Mouse (Mus musculus) splenic B cell, adult 2 months (primary cell): ENCODE measurements around the gene Prr12.

Experiments
- DNase-seq: peaks from one replicate; pipeline ENCODE4 v3.0.0-alpha.2; 2011; ENCODE audit warnings: low read depth, low spot score
- H3K27me3 ChIP-seq: 2 replicates; pipeline ENCODE4 v1.6.1; 2012; ENCODE audit warnings: mild to moderate bottlenecking, low read length, moderate library complexity, mixed read lengths; ENCODE audit not compliant: control insufficient read depth, poor library complexity, insufficient read depth, severe bottlenecking
- H3K36me3 ChIP-seq: 2 replicates; pipeline ENCODE4 v1.6.1; 2012; ENCODE audit warnings: mild to moderate bottlenecking, low read length, moderate library complexity, mixed read lengths; ENCODE audit not compliant: control insufficient read depth, poor library complexity, insufficient read depth, severe bottlenecking

Gene Prr12

DNA sequence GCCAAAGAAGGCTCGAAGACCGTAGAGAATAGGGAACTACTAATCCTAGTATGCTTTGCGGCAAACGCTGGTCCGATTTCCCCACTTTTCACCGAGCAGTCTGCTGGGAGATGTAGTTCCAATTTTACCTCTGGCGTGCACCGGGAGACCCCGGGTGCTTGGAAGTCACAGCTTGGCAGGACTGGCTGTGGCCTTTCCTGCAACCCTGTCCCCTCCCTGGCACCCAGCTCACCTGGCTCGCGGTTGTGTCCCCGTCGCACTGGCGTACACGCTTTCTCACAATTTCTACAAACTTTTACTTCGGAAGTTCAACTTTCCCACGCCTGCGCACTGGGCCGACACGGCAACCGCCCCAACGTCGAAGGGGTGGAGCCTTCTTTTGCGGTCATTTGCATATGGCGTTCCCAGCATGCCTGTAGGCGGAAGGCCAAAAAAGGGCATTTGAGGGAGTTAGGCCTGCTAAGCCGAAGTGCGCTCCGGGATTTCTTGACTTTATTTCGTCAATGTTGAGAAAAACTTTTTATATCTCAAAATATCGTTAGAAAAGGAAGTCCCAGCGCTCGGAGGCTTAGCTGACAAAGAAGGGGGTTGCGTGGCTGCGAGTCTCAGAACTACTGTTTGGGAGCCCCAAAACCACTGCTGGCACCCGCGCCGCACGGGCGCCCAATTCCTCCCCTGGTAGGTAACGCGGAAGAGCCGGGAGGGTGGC is 55.3 kb downstream of the Prr12 start, which contains the start of gene Irf3:
TSS of gene Irf3 (plus strand) at position 418 of the 709 bp plus-strand sequence.
- peak; percentile 98 for DNase-seq
- H3K27me3 ChIP-seq, result no peaks in the 10 kb centered on the region
- H3K36me3 ChIP-seq, result peaks cover 12% of the 10 kb centered on the region

DNA sequence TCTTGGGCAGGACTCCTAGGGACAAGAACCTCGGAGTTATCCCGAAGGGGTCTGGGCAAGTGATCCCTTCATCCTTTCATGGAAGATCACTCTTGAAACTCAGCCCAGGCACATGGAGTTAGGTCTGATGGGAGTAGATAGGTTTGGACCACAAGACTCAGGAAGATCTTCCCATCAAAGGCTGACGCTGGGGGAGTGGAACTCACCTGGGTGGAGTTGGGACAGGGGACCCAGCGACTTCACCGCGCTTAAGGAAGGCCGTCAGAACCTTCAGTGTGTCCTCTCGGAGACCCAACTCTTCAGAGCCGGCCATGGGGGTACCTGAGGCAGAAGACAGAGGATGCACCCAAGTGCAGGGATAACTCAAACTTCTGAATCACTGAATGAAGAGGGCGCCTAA is 56.0 kb downstream of the Prr12 start:
- H3K36me3 ChIP-seq, result peaks cover 10% of the 10 kb centered on the region

DNA sequence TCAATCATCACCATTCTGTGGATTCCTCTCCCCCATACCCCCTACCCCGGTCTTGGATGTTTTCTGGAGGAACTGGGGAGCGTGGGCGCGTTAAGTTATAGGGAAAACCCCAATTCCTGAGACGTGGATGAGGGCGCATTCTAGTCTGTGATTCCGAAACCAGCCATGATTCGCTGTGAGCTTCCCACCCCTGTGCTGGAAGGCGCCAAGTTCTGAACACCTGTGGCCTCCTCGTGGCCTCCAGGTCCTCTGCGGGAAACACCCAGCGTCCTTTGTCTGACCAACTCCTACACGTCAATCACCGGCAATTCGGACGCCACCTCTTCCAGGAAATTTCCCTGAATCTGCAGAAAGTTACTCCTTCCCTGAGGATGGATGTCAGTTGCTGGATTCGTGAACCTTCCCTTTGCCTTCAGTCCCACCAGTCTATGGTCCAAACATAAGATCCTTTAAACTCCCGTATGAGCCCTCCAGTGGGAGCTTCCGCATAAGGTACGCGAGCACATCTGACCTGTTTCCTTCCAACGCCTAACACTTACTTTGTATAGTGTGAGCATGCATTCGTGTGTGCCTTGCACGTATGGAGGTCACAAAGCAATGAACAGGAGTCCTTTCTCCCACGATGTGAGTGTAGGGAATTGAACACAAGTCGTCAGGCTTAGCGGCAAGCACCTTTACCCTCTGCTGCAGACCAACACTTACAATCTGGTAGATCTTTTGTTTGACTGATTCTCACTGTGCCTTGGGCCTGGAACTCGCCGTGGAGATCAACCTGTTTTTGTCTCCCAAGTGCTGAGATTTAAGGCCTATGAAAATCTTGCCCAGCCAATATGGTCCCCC is 65.6 kb downstream of the Prr12 start:
- Histone ChIP-seq H3K27me3 (no peaks in the 10 kb centered on the region), H3K36me3 (peaks cover 3% of the 10 kb centered on the region)
- DNase-seq, result peak; percentile 32

More for the DNA sequence above, 56.0 kb downstream of the Prr12 start:
- no peak for DNase-seq
- H3K27me3 ChIP-seq, result no peaks in the 10 kb centered on the region

DNA sequence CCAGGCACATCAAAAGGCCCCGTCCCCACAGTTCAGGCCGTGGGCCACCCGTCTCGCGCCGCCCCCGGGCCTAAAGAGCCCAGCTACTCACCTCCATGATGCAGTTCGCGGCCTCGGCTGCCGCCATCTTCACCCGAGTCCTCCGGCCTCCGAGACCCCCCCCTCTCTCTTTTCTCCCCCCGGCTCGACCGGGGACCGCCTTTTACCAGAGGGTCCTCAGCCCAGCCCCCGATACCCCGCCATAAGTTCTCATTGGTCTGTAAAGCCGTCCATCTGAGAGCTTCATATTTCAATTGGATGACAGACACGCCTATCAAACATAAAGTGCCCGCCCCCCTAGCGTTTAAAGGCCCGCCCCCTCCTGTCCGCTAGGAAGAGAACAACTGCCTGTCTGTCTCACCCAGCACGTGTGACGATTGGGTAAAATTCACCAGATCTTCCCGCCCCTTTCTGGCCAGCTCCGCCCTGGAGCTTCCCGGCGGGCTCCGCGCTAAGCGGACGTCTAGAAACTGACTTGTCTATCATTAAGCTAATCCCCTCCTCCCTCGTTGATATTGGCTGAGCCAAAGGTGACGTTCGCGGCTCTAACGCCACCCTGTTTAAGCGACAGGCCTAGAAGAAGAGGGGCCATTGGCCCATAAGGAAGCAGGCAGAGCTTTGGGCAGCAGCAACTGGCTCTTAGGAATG is 66.3 kb downstream of the Prr12 start, which contains the start of gene Prmt1:
TSS of gene Prmt1 (minus strand) at position 377 of the 687 bp plus-strand sequence.
- no peaks in the 10 kb centered on the region for H3K27me3 ChIP-seq
- DNase-seq, result peak; percentile 99
- peaks cover under 1% of the 10 kb centered on the region for H3K36me3 ChIP-seq

DNA sequence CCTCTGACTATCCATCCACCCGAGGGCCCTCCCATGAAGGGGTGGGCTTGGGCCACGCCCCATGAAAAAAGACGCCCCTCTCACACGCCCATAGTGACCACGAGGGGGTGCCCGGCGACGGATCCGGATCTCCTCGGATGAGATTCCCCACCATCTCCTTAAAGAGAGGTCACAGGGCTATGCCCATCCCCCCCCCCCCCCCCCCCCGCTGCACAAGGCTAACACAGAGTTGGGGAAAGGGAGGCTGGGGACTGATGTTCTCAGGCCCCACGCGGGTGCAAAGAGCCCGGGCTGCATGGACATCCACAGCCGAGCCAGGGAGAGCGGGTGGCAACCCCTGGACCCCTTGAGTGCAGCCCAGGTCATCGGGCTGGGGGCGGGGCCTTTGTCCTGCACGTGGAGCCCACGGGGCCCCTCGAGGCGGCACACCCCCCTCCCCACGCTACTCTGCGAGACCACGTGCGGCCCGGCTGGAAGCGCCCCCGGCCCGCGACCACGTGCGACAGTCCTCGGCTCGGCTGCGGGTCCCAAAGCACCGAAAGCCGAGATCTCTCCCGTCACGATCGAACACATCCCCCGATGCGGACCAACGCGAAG is 67.0 kb downstream of the Prr12 start:
- peak; percentile 68 for DNase-seq
- Histone ChIP-seq H3K27me3 (no peaks in the 10 kb centered on the region), H3K36me3 (peaks cover 5% of the 10 kb centered on the region)

DNA sequence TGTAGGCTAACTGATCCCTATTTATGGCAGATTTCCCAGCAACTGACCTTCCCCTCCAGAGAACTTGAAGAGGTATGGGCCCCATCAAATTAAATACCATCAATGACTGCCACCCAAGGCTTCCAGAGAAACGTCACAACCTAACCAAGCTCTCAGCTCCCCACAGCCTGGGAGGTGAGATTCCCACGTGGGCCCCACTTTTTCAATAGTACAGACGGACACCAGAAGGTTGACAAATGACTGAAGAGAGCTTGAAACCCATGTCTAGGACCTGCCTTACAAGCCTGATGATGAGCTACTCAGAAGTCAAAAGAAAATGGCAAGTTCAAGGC is 67.9 kb downstream of the Prr12 start:
- Histone ChIP-seq H3K27me3 (no peaks in the 10 kb centered on the region), H3K36me3 (peaks cover 5% of the 10 kb centered on the region)
- no peak for DNase-seq

DNA sequence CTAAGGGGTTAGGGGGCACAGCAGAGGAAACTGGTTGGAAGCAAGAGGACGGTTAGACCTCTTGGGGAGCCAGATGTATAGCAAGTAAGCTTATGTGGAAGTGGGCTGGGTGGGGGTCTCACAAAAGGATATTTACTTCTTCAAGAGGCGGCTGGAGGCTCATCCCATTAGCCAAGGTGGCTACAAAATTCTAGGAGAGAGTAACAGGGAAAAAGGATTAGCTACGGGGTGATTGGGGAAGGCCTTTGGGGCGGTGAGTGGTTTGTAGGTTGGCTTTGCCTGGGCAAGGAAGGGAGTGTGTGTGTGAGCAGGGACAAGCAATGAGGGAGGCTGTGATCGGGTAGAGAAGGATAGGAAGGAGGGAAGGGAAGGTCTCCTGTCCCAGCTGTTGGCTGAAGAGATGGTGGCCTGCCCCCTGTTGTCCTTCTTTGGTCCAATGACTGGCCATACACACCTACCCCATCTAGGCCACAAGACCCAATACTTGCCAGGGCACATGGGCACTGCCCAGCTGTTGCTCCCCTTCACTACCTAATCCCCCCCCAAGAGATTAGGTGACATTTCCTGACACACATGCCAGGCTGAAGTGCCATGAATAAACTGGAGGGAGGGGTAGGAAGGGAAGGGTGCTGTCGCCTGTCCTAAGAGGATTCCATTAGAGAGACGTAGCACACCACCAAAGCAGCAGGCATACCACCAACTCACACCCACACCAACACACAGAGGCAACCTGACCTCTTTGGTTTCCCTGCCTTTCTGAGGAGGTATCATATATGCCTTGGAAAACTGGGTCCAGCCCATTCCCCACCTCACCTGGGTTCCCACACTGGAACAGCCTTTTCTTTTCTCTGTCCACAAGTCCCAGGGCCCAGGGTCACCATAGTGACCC is 68.5 kb downstream of the Prr12 start:
- peaks cover 9% of the 10 kb centered on the region for H3K36me3 ChIP-seq
- no peaks in the 10 kb centered on the region for H3K27me3 ChIP-seq
- DNase-seq, result no peak

DNA sequence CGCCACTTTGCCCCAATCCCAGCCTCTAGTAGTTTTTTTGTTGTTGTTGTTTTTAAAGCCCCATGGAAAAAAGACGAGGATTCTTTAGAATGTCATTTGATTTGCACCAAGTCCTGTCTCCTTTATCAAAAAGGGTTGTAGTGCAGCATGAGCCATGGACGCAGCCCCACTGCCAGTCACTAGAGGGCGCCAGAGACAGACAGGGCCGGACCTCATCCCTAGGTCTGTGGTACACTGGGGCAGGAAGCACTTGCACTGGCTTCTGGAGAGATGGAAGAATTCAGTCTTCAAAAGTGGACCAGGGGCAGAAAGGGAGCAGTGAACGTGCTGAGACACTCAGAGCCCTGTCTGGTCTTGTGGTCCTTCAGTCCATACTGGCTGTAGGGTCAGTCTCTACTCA is 69.6 kb downstream of the Prr12 start:
- peak; percentile 87 for DNase-seq
- Histone ChIP-seq H3K27me3 (no peaks in the 10 kb centered on the region), H3K36me3 (peaks cover 14% of the 10 kb centered on the region)

DNA sequence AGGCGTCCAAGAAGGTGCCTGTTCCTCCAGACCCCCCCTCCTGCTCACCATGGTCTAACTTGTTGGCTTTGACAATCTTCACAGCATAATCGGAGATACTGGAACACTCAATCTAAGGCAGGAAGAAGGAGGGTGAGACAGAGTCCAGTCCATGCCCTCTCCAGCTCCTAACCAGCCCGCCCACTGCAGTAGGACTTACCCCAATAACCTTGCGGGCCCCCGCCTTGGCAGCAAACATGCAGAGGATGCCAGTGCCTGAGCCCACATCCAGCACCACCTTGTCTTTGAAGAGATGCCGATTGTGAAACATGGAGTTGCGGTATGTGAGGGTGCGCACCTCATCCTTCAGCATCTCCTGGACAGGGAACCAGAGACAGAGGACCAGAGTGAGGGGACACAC is 71.1 kb downstream of the Prr12 start:
- Histone ChIP-seq H3K27me3 (no peaks in the 10 kb centered on the region), H3K36me3 (peaks cover 21% of the 10 kb centered on the region)
- DNase-seq, result no peak

DNA sequence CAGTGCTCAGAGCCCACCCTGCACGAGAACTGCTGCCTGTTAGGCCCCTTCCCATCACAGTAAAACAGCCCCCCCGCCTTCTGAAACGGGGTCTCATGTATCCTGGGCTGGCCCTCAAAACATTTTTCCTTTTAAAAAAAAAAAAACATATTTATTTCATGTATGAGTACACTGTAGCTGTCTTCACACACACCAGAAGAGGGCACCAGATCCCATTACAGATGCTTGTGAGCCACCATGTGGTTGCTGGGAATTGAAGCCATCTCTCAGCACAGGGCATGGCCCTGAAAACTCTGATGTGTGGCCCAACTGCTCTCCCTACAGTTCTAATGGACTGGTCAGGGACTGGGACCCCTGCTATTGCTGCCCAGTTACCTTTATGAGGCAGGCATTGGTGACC is 74.4 kb downstream of the Prr12 start:
- peaks cover 21% of the 10 kb centered on the region for H3K36me3 ChIP-seq
- no peaks in the 10 kb centered on the region for H3K27me3 ChIP-seq
- DNase-seq, result no peak
